Mouse (Mus musculus): Measurements from ENCODE around the gene Edn3. TPM values are rescaled to one million over a fixed set of nuclear protein-coding genes. Genes with fewer than 3 reads are reported as not detected.

Edn3 gene
- total and polyA plus RNA-seq, 3 experiments, result not detected

- H3K9ac ChIP-seq (ENCODE audit: insufficient read depth, low read depth), result no peak overlapping the region
These were observed 42.0 kb downstream of the Edn3 start for GRCm38 (mm10) chr2:174802453-174802852.

GRCm38 (mm10) chr2:174803661-174804060 lies 43.2 kb downstream of the Edn3 start:
- dilution Hi-C loops (cut with MboI; ENCODE audit: extremely low pct_ligation_motif_present, extremely low pct_unique_long_range_greater_than_20kb, low sequenced_read_pairs), result no loop called here
- H3K9ac ChIP-seq (ENCODE audit: insufficient read depth, low read depth), result no peak overlapping the region
- peaks cover 4% of the 10 kb centered on the region for H3K9me3 ChIP-seq (replicated peaks; ENCODE audit: low read length)
- H3K79me2 ChIP-seq (replicated peaks; ENCODE audit: control insufficient read depth, extremely low read depth, insufficient read depth, poor library complexity, severe bottlenecking), result no peaks in the 10 kb centered on the region
- no peak for TF ChIP-seq CHD1 (IDR thresholded peaks at IDR 0.05; ENCODE audit: low read depth, low read length)
- no peak for TF ChIP-seq MXI1 (IDR thresholded peaks at IDR 0.05; ENCODE audit: low read depth, low read length)
- no peak for TF ChIP-seq ZKSCAN1 (IDR thresholded peaks at IDR 0.05; ENCODE audit: borderline replicate concordance, low read depth, low read length)
- no peak for TF ChIP-seq POLR2AphosphoS2 (IDR thresholded peaks at IDR 0.05; ENCODE audit: low read depth, low read length)
- no peak for TF ChIP-seq EP300 (IDR thresholded peaks at IDR 0.05; ENCODE audit: low read length)
- no peak for TF ChIP-seq MAZ (IDR thresholded peaks at IDR 0.05; ENCODE audit: low read depth, low read length)
- no peak for TF ChIP-seq NELFE (IDR thresholded peaks at IDR 0.05; ENCODE audit: low read depth, low read length)
- TF ChIP-seq MAX (IDR thresholded peaks at IDR 0.05; ENCODE audit: low read length), result no peak
- no peak for TF ChIP-seq RCOR1 (conservative IDR thresholded peaks at IDR 0.05; ENCODE audit: low read depth, low read length)
- TF ChIP-seq BHLHE40 (IDR thresholded peaks at IDR 0.05; ENCODE audit: low read depth, low read length), result no peak
- TF ChIP-seq JUND (conservative IDR thresholded peaks at IDR 0.05; ENCODE audit: low read depth, low read length), result no peak
- TF ChIP-seq MAFK (IDR thresholded peaks at IDR 0.05; ENCODE audit: insufficient replicate concordance, low read length), result no peak
- TF ChIP-seq NRF1 (IDR thresholded peaks at IDR 0.05; ENCODE audit: low read depth, low read length), result no peak
- TF ChIP-seq USF2 (conservative IDR thresholded peaks at IDR 0.05; ENCODE audit: low read depth, low read length), result no peak
- no peak for TF ChIP-seq USF1 (IDR thresholded peaks at IDR 0.05; ENCODE audit: low read depth, low read length)
- no peak for TF ChIP-seq MYC (IDR thresholded peaks at IDR 0.05; ENCODE audit: low read depth, low read length)
- no peak for TF ChIP-seq GABPA (IDR thresholded peaks at IDR 0.05; ENCODE audit: insufficient replicate concordance, low read depth, low read length)
- no peak for TF ChIP-seq ZMIZ1 (IDR thresholded peaks at IDR 0.05; ENCODE audit: low read depth, low read length)
- TF ChIP-seq SIN3A (IDR thresholded peaks at IDR 0.05; ENCODE audit: low read length), result no peak
- in situ Hi-C loops (cut with MboI; ENCODE audit: low pct_ligation_motif_present, low pct_unique_long_range_greater_than_20kb, low sequenced_read_pairs), result no loop called here
- no peaks in the 10 kb centered on the region for H3K36me3 ChIP-seq (replicated peaks in 1 of 2; ENCODE audit: control insufficient read depth in 1 of 2, insufficient read depth in 1 of 2, low read length in 1 of 2)
- H3K27me3 ChIP-seq (replicated peaks), result no peaks in the 10 kb centered on the region
- H3K27ac ChIP-seq (ENCODE audit: insufficient read depth, low read depth), result no peak overlapping the region
- no peak for DNase-seq (ENCODE audit: extremely low read depth)
- no peak overlapping the region for H3K4me3 ChIP-seq (replicated peaks in 1 of 3; ENCODE audit: low read depth in 2 of 3, low read length in 2 of 3, poor library complexity in 1 of 3)
- H3K4me2 ChIP-seq (ENCODE audit: insufficient read depth, low read depth, poor library complexity, severe bottlenecking), result no peak overlapping the region
- peaks cover 0 to 2% of the 10 kb centered on the region in 2 experiments; a peak in 1 of 4 replicates for H3K4me1 ChIP-seq (ENCODE audit: control insufficient read depth in 1 of 2, insufficient read depth in 2 of 2)

More at GRCm38 (mm10) chr2:174802453-174802852, 42.0 kb downstream of the Edn3 start:
- Histone ChIP-seq H3K9me3 (replicated peaks; ENCODE audit: low read length) (peaks cover 4% of the 10 kb centered on the region), H3K27me3 (replicated peaks) (no peaks in the 10 kb centered on the region), H3K4me2 (ENCODE audit: insufficient read depth, low read depth, poor library complexity, severe bottlenecking) (no peak overlapping the region), H3K79me2 (replicated peaks; ENCODE audit: control insufficient read depth, extremely low read depth, insufficient read depth, poor library complexity, severe bottlenecking) (no peaks in the 10 kb centered on the region), H3K4me1 (ENCODE audit: control insufficient read depth in 1 of 2, insufficient read depth in 2 of 2) (peaks cover 0 to 2% of the 10 kb centered on the region in 2 experiments; a peak in 1 of 4 replicates), H3K27ac (ENCODE audit: insufficient read depth, low read depth) (no peak overlapping the region), H3K4me3 (replicated peaks in 1 of 3; ENCODE audit: low read depth in 2 of 3, low read length in 2 of 3, poor library complexity in 1 of 3) (no peak overlapping the region), H3K36me3 (replicated peaks in 1 of 2; ENCODE audit: control insufficient read depth in 1 of 2, insufficient read depth in 1 of 2, low read length in 1 of 2) (no peaks in the 10 kb centered on the region)
- in situ Hi-C loops (cut with MboI; ENCODE audit: low pct_ligation_motif_present, low pct_unique_long_range_greater_than_20kb, low sequenced_read_pairs), result no loop called here
- TF ChIP-seq MXI1 (IDR thresholded peaks at IDR 0.05; ENCODE audit: low read depth, low read length), result no peak
- dilution Hi-C loops (cut with MboI; ENCODE audit: extremely low pct_ligation_motif_present, extremely low pct_unique_long_range_greater_than_20kb, low sequenced_read_pairs), result no loop called here
- no peak for DNase-seq (ENCODE audit: extremely low read depth)
